Mouse (Mus musculus): ENCODE data around the gene Mb. TPM values are rescaled to one million over a fixed set of nuclear protein-coding genes. Genes with fewer than 3 reads are reported as not detected.

The Mb gene
- total and polyA plus RNA-seq, 3 experiments: not detected

DNA sequence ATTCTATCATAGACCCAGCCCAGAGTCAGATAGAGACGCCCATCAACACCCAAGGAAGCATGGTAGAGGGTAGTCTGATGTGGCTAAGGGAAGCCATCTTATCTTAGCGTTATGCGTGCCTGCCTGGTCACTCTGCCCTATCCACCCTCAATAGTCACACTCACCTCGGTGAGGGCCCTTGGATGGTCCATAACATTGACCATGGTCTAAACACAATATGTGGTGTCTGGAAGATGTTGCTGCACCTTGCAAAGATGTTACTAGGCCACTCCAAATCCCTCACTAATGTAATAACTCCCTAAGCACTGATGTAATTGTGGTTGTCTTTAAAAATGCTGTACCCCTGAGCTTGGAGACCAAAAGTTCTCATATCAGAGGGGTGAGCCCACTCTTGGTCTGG, 77.8 kb downstream of the Mb start:
- no peak for DNase-seq (ENCODE audit: low read depth, low spot score)
- TF ChIP-seq JUND (IDR thresholded peaks at IDR 0.05; ENCODE audit: low read depth, low read length) (no peak), USF2 (IDR thresholded peaks at IDR 0.05; ENCODE audit: borderline replicate concordance in 1 of 2, insufficient read depth in 1 of 2, low read depth in 1 of 2, low read length in 2 of 2) (no peak), KAT2A (conservative IDR thresholded peaks at IDR 0.05; ENCODE audit: low read depth, low read length) (no peak), MYB (IDR thresholded peaks at IDR 0.05; ENCODE audit: low read depth, low read length) (no peak), UBTF (IDR thresholded peaks at IDR 0.05; ENCODE audit: borderline replicate concordance, insufficient read depth, low read depth, low read length) (no peak), ZNF384 (IDR thresholded peaks at IDR 0.05; ENCODE audit: low read depth, low read length) (no peak), BHLHE40 (IDR thresholded peaks at IDR 0.05; ENCODE audit: borderline replicate concordance, low read depth, low read length) (no peak), SIN3A (IDR thresholded peaks at IDR 0.05; ENCODE audit: low read length) (no peak), ZC3H11A (IDR thresholded peaks at IDR 0.05; ENCODE audit: low read depth, low read length) (no peak), TCF12 (IDR thresholded peaks at IDR 0.05; ENCODE audit: low read depth, low read length) (no peak), ZKSCAN1 (IDR thresholded peaks at IDR 0.05; ENCODE audit: low read depth, low read length) (no peak)
- Histone ChIP-seq H3K4me3 (ENCODE audit: control insufficient read depth in 1 of 2, insufficient read depth in 1 of 2, low read depth in 2 of 2, low read length in 2 of 2) (no peak overlapping the region), H3K27ac (ENCODE audit: control insufficient read depth, low read depth, low read length) (no peak overlapping the region), H3K4me1 (ENCODE audit: control insufficient read depth in 1 of 2, insufficient read depth in 2 of 2, low read length in 2 of 2) (no peaks in the 10 kb centered on the region), H3K27me3 (ENCODE audit: control insufficient read depth in 1 of 2, insufficient read depth in 2 of 2, low read length in 2 of 2) (peaks cover 1 to 6% of the 10 kb centered on the region in 2 experiments; a peak in 2 of 4 replicates), H3K9ac (ENCODE audit: control insufficient read depth, low read depth, low read length, poor library complexity, severe bottlenecking) (no peak overlapping the region), H3K79me2 (ENCODE audit: control insufficient read depth, insufficient read depth, low read length, poor library complexity) (no peaks in the 10 kb centered on the region), H3K36me3 (ENCODE audit: control insufficient read depth in 1 of 2, insufficient read depth in 2 of 2, low read length in 2 of 2) (no peaks in the 10 kb centered on the region), H3K9me3 (replicated peaks; ENCODE audit: insufficient read depth, low read length) (no peaks in the 10 kb centered on the region)

Other genes starting within 250 kb of the Mb start
- 29.4 and 35.8 TPM in 2 replicates for gene Zfp251, start 179.2 kb downstream of the Mb start, total RNA-seq (2012; rRNA removed)
- 10 to 100 TPM in 1 of 2 experiments, not detected in 1; 24.6 TPM for gene Zfp251, start 179.2 kb downstream of the Mb start, polyA plus RNA-seq (2012; ENCODE audit: insufficient read depth in 1 of 2, insufficient read length in 2 of 2, low read depth in 1 of 2, low replicate concordance in 2 of 2, missing spikeins in 1 of 2)
- 10.6 and 13.0 TPM in 2 replicates for gene Zfp7, start 171.4 kb downstream of the Mb start, total RNA-seq (2012; rRNA removed)
- 10 to 100 TPM in 1 of 2 experiments, not detected in 1; 12.2 TPM for gene Zfp7, start 171.4 kb downstream of the Mb start, polyA plus RNA-seq (2012; ENCODE audit: insufficient read depth in 1 of 2, insufficient read length in 2 of 2, low read depth in 1 of 2, low replicate concordance in 2 of 2, missing spikeins in 1 of 2)
- gene Gm49527, start 171.3 kb downstream of the Mb start, total RNA-seq (2012; rRNA removed): 0.58 and 0.92 TPM in 2 replicates
- not detected for gene Gm49527, start 171.3 kb downstream of the Mb start, polyA plus RNA-seq (2012; ENCODE audit: insufficient read depth in 1 of 2, insufficient read length in 2 of 2, low read depth in 1 of 2, low replicate concordance in 2 of 2, missing spikeins in 1 of 2)
- gene Zfp647, start 125.2 kb downstream of the Mb start, total RNA-seq (2012; rRNA removed): 3.8 and 4.1 TPM in 2 replicates
- 1 to 10 TPM in 1 of 2 experiments, not detected in 1; 5.1 TPM for gene Zfp647, start 125.2 kb downstream of the Mb start, polyA plus RNA-seq (2012; ENCODE audit: insufficient read depth in 1 of 2, insufficient read length in 2 of 2, low read depth in 1 of 2, low replicate concordance in 2 of 2, missing spikeins in 1 of 2)
- gene 1110038F14Rik, start 102.2 kb downstream of the Mb start, total RNA-seq (2012; rRNA removed): 32.2 and 39.0 TPM in 2 replicates
- gene 1110038F14Rik, start 102.2 kb downstream of the Mb start, polyA plus RNA-seq (2012; ENCODE audit: insufficient read depth in 1 of 2, insufficient read length in 2 of 2, low read depth in 1 of 2, low replicate concordance in 2 of 2, missing spikeins in 1 of 2): 10 to 100 TPM in 1 of 2 experiments, not detected in 1; 77.7 TPM
- gene Apol6, start 5.9 kb downstream of the Mb start, total RNA-seq (2012; rRNA removed): not detected in 2 replicates
- gene Apol6, start 5.9 kb downstream of the Mb start, polyA plus RNA-seq (2012; ENCODE audit: insufficient read depth in 1 of 2, insufficient read length in 2 of 2, low read depth in 1 of 2, low replicate concordance in 2 of 2, missing spikeins in 1 of 2): not detected